Mouse (Mus musculus): ENCODE results near the gene Crybb1. TPM values are rescaled to one million over a fixed set of nuclear protein-coding genes. Genes with fewer than 3 reads are reported as not detected.

Gene Crybb1
- total RNA-seq, 2 experiments from 2014 or later = 2.0 to 3.0 TPM

- no peak for DNase-seq (ENCODE audit: low spot score in 2 of 2)
Measured at GRCm38 (mm10) chr5:112237439-112237838, 18.2 kb upstream of the Crybb1 start.

GRCm38 (mm10) chr5:112237866-112238570 is 17.6 kb upstream of the Crybb1 start:
- no peak for DNase-seq (ENCODE audit: low spot score in 2 of 2)

- no peak for DNase-seq (ENCODE audit: low spot score in 2 of 2)
Measured at GRCm38 (mm10) chr5:112238781-112239482, 16.7 kb upstream of the Crybb1 start.

- peak; percentile 86 to 87 for DNase-seq (ENCODE audit: low spot score in 2 of 2)
Measured at GRCm38 (mm10) chr5:112240761-112241160, 14.9 kb upstream of the Crybb1 start.

- DNase-seq (ENCODE audit: low spot score in 2 of 2) = no peak
Measured at GRCm38 (mm10) chr5:112241849-112242248, 13.8 kb upstream of the Crybb1 start.

GRCm38 (mm10) chr5:112242361-112242778 is 13.2 kb upstream of the Crybb1 start:
- DNase-seq (ENCODE audit: low spot score in 2 of 2) = no peak

GRCm38 (mm10) chr5:112243041-112243440 is 12.6 kb upstream of the Crybb1 start:
- no peak for DNase-seq (ENCODE audit: low spot score in 2 of 2)

- no peak for DNase-seq (ENCODE audit: low spot score in 2 of 2)
Measured at GRCm38 (mm10) chr5:112243539-112244274, 11.9 kb upstream of the Crybb1 start.

- no peak for DNase-seq (ENCODE audit: low spot score in 2 of 2)
Measured at GRCm38 (mm10) chr5:112244275-112244562, 11.4 kb upstream of the Crybb1 start.

- no peak for DNase-seq (ENCODE audit: low spot score in 2 of 2)
Measured at GRCm38 (mm10) chr5:112244890-112245615, 10.6 kb upstream of the Crybb1 start.

- no peak for DNase-seq (ENCODE audit: low spot score in 2 of 2)
Measured at GRCm38 (mm10) chr5:112247399-112247798, 8.2 kb upstream of the Crybb1 start.

GRCm38 (mm10) chr5:112249106-112249505 is 6.5 kb upstream of the Crybb1 start:
- DNase-seq (ENCODE audit: low spot score in 2 of 2) = no peak

GRCm38 (mm10) chr5:112252400-112252799 is 3.2 kb upstream of the Crybb1 start, which contains the start of gene Cryba4:
Gene Cryba4 (minus strand): TSS chr5:112252518.
- no peak for DNase-seq (ENCODE audit: low spot score in 2 of 2)

- no peak for DNase-seq (ENCODE audit: low spot score in 2 of 2)
Measured at GRCm38 (mm10) chr5:112253169-112253568, 2.4 kb upstream of the Crybb1 start.

GRCm38 (mm10) chr5:112254282-112254806 is 1.3 kb upstream of the Crybb1 start:
- DNase-seq (ENCODE audit: low spot score in 2 of 2) = peak; percentile 45 to 77

GRCm38 (mm10) chr5:112256457-112256856 is 842 bp downstream of the Crybb1 start:
- no peak for DNase-seq (ENCODE audit: low spot score in 2 of 2)

- no peak for DNase-seq (ENCODE audit: low spot score in 2 of 2)
Measured at GRCm38 (mm10) chr5:112257896-112258295, 2.3 kb downstream of the Crybb1 start.

- no peak for DNase-seq (ENCODE audit: low spot score in 2 of 2)
Measured at GRCm38 (mm10) chr5:112259862-112260650, 4.4 kb downstream of the Crybb1 start.

- no peak for DNase-seq (ENCODE audit: low spot score in 2 of 2)
Measured at GRCm38 (mm10) chr5:112260818-112261217, 5.2 kb downstream of the Crybb1 start.

GRCm38 (mm10) chr5:112264099-112264498 is 8.5 kb downstream of the Crybb1 start:
- DNase-seq (ENCODE audit: low spot score in 2 of 2) = no peak
